Mouse (Mus musculus) liver, embryonic 12.5 days (tissue): ENCODE results near the gene Foxj3. TPM values are rescaled to one million over a fixed set of nuclear protein-coding genes. Genes with fewer than 3 reads are reported as not detected.
A peak's percentile ranks its signal among the peaks of the same experiment; 100 is the strongest.

Source experiments
- ATAC-seq: fragments of 200-750 bp; cut with Nextera tagmentation; 2 replicates; pipeline ENCODE4 v1.8.0; 2017; ENCODE audit warnings: moderate number of reproducible peaks, mild to moderate bottlenecking, moderate library complexity
- H3K27ac ChIP-seq: fragments of 300-500 bp; sonication (generic); 2 replicates; pipeline ENCODE4 v1.5.1; 2016; ENCODE audit warnings: mild to moderate bottlenecking
- H3K27me3 ChIP-seq: fragments of 300-500 bp; sonication (generic); replicated peaks from 2 replicates; pipeline ENCODE4 v1.6.1; 2016; ENCODE audit warnings: mild to moderate bottlenecking, moderate library complexity
- H3K36me3 ChIP-seq: fragments of 300-500 bp; sonication (generic); 2 replicates; pipeline ENCODE4 v1.6.1; 2016; ENCODE audit warnings: mild to moderate bottlenecking, moderate library complexity
- H3K4me1 ChIP-seq: fragments of 300-500 bp; sonication (generic); 2 replicates; pipeline ENCODE4 v1.6.1; 2016
- H3K4me2 ChIP-seq: fragments of 300-500 bp; sonication (generic); 2 replicates; pipeline ENCODE4 v1.6.1; 2016; ENCODE audit warnings: mild to moderate bottlenecking, moderate library complexity
- H3K4me3 ChIP-seq: fragments of 300-500 bp; sonication (generic); 2 replicates; pipeline ENCODE4 v1.5.1; 2016; ENCODE audit warnings: mild to moderate bottlenecking, moderate library complexity
- H3K9ac ChIP-seq: fragments of 300-500 bp; sonication (generic); 2 replicates; pipeline ENCODE4 v1.6.1; 2016; ENCODE audit warnings: mild to moderate bottlenecking, moderate library complexity
- H3K9me3 ChIP-seq: fragments of 300-500 bp; sonication (generic); replicated peaks from 2 replicates; pipeline ENCODE4 v1.6.1; 2016; ENCODE audit warnings: mild to moderate bottlenecking, moderate library complexity
- WGBS: fragments of 180-500 bp; shearing (Covaris S2); methylation state at CpG from one replicate; pipeline ENCODE4 v1.1.7; 2016; ENCODE audit not compliant: insufficient replicate concordance; 5-methylcytosine and 5-hydroxymethylcytosine counted together
- polyA plus RNA-seq: library from polyadenylated mRNA; unstranded; fragments of >200 nt; fragmentation: Nextera tagmentation; extraction: Ambion mirVana; gene quantifications from 2 replicates; pipeline ENCODE4 v1.2.1, GENCODE M21; 2016

The Foxj3 gene
- polyA plus RNA-seq, 1 experiment from 2014 or later: 10.0 TPM

DNA sequence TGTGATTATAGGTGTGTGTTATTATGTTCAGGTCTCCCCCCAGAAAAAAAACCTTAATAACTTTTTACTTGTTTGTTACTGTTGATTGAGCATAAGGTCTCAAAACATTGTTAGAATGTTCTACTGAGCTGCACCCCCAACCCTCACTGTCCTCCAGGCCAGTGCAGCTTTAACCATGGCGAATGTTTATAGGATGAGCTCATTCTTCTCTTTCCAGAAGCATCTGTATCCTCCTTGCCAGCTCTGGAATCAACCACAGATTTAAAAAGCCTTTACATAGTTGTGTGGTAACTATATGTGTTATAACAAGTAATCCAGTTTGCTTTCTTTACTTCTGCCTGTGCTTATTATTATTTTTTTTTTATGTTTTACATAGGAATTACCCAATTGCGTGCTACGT is 38.7 kb downstream of the Foxj3 start:
- Histone ChIP-seq H3K4me3 (no peak overlapping the region), H3K9ac (no peak overlapping the region), H3K4me2 (no peak overlapping the region), H3K9me3 (no peaks in the 10 kb centered on the region), H3K36me3 (peaks cover 28% of the 10 kb centered on the region), H3K27ac (no peak overlapping the region), H3K27me3 (no peaks in the 10 kb centered on the region), H3K4me1 (no peaks in the 10 kb centered on the region)
- ATAC-seq: no peak
- 91% methylated on average over 3 of the region's 3 CpGs for WGBS

DNA sequence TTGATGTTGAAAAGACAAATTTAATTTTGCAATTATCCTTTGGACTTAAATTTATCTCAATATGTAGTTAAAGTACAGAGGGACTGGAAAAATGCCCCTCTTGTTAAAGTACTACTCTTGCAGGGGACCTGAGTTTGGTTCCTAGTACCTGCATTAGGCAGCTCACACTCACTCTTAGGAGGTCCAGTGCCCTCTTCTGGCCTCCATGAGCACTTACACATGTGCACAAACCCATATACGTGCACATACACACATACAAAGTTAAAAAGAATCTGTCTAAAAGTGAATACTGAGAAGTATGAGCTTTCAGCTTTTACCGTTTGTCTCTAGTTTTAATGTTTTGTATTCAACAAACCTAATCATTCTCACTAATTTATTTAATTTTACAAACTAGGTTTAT is 51.2 kb downstream of the Foxj3 start:
- H3K4me1 ChIP-seq: no peaks in the 10 kb centered on the region
- no peaks in the 10 kb centered on the region for H3K27me3 ChIP-seq
- no peaks in the 10 kb centered on the region for H3K9me3 ChIP-seq
- no peak overlapping the region for H3K9ac ChIP-seq
- H3K4me2 ChIP-seq: no peak overlapping the region
- WGBS: 89% methylated on average over 2 of the region's 2 CpGs
- ATAC-seq: no peak
- H3K4me3 ChIP-seq: no peak overlapping the region
- no peak overlapping the region for H3K27ac ChIP-seq
- H3K36me3 ChIP-seq: peaks cover 25% of the 10 kb centered on the region

DNA sequence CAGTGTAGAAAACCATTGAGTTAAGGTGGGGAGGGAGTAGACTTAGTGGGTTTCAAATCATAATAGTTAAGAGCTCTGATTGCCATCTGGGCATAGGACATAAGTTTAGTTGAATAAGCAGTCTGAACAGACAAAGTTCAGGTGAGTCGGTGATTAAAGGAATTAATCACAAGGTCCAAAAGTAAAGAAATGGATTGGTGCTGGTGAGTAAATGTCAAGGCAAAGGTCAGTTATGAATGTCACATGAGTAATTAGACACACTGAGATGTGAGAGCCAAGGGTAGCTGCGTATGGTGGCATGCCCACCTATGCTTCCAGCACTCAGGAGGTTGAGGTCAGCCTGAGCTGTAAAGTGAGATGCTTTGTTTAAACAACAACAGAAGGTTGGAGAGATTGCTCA is 52.6 kb downstream of the Foxj3 start:
- H3K4me1 ChIP-seq: no peaks in the 10 kb centered on the region
- H3K27ac ChIP-seq: no peak overlapping the region
- H3K36me3 ChIP-seq: peaks cover 25% of the 10 kb centered on the region
- H3K27me3 ChIP-seq: no peaks in the 10 kb centered on the region
- WGBS: 85% methylated on average over 2 of the region's 2 CpGs
- no peak overlapping the region for H3K4me2 ChIP-seq
- ATAC-seq: no peak
- no peaks in the 10 kb centered on the region for H3K9me3 ChIP-seq
- no peak overlapping the region for H3K4me3 ChIP-seq
- no peak overlapping the region for H3K9ac ChIP-seq

DNA sequence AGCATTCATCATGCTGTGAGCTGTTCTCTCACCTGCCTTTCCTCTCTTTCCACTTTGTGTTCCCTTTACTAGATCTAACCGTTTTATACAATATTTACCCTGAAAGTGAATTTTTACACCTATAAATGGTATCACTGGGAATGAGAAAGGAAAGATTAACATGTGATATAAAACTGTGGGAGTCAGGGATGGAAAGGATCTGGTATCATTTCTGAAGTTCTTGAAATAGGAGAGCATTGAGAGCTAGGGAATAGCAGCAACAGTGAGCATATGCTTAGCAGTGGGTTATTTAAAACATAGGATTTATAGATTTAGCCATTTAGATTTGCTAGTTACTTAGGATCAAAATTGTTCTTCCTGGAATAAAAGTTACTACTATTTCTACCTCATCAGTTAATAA is 53.2 kb downstream of the Foxj3 start:
- ATAC-seq: no peak
- H3K4me3 ChIP-seq: no peak overlapping the region
- no peaks in the 10 kb centered on the region for H3K27me3 ChIP-seq
- H3K9ac ChIP-seq: no peak overlapping the region
- no peaks in the 10 kb centered on the region for H3K9me3 ChIP-seq
- H3K4me2 ChIP-seq: no peak overlapping the region
- H3K27ac ChIP-seq: no peak overlapping the region
- H3K4me1 ChIP-seq: no peaks in the 10 kb centered on the region
- 74% methylated on average over 1 of the region's 1 CpGs for WGBS
- H3K36me3 ChIP-seq: peaks cover 25% of the 10 kb centered on the region

DNA sequence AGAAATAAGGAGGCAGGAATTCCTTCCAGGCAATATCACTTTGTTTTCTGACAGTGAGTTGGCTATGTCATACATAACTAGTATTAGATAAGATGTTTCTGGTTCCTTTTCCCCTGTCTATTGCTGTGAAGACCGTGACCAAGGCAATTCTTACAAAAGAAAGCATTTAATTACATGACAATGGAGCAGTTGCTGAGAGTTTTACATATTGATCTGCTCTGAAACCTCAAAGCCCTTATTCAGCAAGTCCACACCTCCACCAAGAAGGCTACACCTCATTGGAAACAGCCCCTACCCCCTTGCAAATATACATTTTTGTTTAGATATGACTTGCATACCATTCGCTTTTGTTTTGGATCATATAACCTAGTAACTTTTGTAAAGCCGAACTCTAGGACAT is 55.7 kb downstream of the Foxj3 start:
- no peak for ATAC-seq
- no peaks in the 10 kb centered on the region for H3K9me3 ChIP-seq
- H3K4me1 ChIP-seq: no peaks in the 10 kb centered on the region
- H3K9ac ChIP-seq: no peak overlapping the region
- no peak overlapping the region for H3K27ac ChIP-seq
- H3K36me3 ChIP-seq: peaks cover 10% of the 10 kb centered on the region
- no peaks in the 10 kb centered on the region for H3K27me3 ChIP-seq
- H3K4me2 ChIP-seq: no peak overlapping the region
- no peak overlapping the region for H3K4me3 ChIP-seq
- 83% methylated on average over 3 of the region's 3 CpGs for WGBS

DNA sequence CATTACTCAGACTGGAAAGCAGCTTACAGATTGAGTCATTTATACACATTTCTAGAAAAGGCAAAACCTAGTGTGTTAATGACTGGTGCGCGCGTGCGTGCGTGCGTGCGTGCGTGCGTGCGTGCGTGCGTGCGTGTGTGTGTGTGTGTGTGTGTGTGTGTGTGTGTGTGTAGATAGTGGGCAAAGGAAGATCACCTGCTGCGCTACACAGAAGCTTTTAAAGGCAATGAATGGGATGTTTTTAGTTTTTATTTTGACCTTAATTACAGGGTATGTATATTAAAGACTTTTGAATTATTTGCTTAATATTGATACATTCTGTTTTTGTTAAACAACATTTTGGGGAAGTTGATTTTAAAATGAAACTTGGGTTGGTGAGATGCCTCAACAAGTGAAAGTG is 57.5 kb downstream of the Foxj3 start:
- H3K27ac ChIP-seq: no peak overlapping the region
- no peaks in the 10 kb centered on the region for H3K4me1 ChIP-seq
- 93% methylated on average over 14 of the region's 14 CpGs for WGBS
- H3K9ac ChIP-seq: no peak overlapping the region
- H3K4me3 ChIP-seq: no peak overlapping the region
- H3K27me3 ChIP-seq: no peaks in the 10 kb centered on the region
- H3K9me3 ChIP-seq: no peaks in the 10 kb centered on the region
- no peaks in the 10 kb centered on the region for H3K36me3 ChIP-seq
- ATAC-seq: no peak
- no peak overlapping the region for H3K4me2 ChIP-seq

DNA sequence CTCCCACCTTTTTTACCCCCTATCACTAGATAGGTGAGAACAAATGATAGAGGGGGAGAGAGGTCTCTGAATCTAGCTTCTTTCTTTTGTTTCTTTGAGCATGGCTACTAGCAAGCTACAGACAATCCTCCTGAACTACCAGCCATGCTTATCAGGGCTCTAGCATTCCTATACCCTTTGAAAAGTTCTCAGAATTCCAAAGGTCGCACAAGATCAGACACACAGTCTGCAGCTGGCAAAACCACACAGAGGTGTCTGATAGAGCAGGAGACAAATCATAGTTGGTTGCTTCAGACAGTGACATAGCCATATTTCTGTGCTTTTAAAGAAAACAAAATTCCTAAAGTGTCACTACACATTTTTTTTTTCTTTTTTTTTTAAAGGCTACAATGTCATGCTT is 62.8 kb downstream of the Foxj3 start:
- Histone ChIP-seq H3K27me3 (no peaks in the 10 kb centered on the region), H3K36me3 (peaks cover 18% of the 10 kb centered on the region), H3K9me3 (no peaks in the 10 kb centered on the region), H3K4me3 (no peak overlapping the region), H3K4me1 (0 out of 2 replicates have a peak, but pooled peaks cover 3% of the 10 kb centered on the region), H3K4me2 (no peak overlapping the region), H3K9ac (no peak overlapping the region), H3K27ac (no peak overlapping the region)
- ATAC-seq: peak; percentile 47; the same call in 1 of the 2 replicates
- WGBS: 47% methylated on average over 1 of the region's 1 CpGs

DNA sequence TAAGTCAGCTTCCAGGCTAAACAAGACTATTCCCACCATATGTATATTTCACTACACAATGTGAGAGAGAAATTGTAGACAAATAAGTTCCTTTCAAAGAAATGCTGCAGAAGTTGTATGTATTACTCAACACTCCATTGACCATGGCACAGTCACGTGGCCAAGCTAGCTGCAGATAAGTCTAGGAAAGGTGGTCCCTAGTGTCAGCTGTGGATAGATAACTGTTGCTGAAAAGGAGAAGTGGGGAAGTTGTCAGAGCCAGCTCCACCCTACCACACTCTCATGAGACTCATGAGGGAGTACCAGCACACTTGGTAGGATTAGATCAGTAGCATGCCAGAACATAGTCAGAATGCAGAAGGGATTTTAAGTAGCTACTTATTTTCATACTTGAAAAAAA is 72.7 kb downstream of the Foxj3 start:
- WGBS: 15% methylated on average over 1 of the region's 1 CpGs
- H3K4me2 ChIP-seq: peak overlapping the region; percentile 21; the same call in 1 of the 2 replicates
- H3K27ac ChIP-seq: no peak overlapping the region
- peaks cover 21% of the 10 kb centered on the region for H3K36me3 ChIP-seq
- no peaks in the 10 kb centered on the region for H3K27me3 ChIP-seq
- ATAC-seq: peak; percentile 92
- H3K4me1 ChIP-seq: peaks cover 22% of the 10 kb centered on the region
- no peak overlapping the region for H3K4me3 ChIP-seq
- H3K9me3 ChIP-seq: no peaks in the 10 kb centered on the region
- H3K9ac ChIP-seq: no peak overlapping the region

DNA sequence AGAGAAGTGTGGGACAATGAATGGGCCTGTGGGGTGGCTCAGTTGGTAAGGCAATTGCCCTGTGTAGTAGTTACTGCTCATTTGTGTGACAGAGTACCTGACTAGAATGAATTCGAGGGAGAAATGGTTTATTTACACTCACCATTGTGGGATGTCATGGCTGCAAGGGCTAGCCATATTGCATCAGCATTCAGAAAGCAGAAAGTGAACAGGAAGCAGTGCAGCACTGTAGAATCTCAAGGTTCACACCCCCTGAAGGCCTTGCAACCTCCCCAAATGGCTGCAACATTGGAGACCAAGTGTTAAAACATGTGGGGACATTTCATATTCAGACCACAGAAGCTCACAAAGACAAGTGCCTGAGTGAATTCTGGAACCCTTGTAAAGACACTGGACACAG is 77.3 kb downstream of the Foxj3 start:
- Histone ChIP-seq H3K9me3 (no peaks in the 10 kb centered on the region), H3K27ac (no peak overlapping the region), H3K36me3 (peaks cover 21% of the 10 kb centered on the region), H3K27me3 (no peaks in the 10 kb centered on the region), H3K9ac (no peak overlapping the region), H3K4me2 (no peak overlapping the region), H3K4me3 (no peak overlapping the region), H3K4me1 (peaks cover 19% of the 10 kb centered on the region)
- ATAC-seq: no peak
- WGBS: 63% methylated on average over 1 of the region's 1 CpGs

DNA sequence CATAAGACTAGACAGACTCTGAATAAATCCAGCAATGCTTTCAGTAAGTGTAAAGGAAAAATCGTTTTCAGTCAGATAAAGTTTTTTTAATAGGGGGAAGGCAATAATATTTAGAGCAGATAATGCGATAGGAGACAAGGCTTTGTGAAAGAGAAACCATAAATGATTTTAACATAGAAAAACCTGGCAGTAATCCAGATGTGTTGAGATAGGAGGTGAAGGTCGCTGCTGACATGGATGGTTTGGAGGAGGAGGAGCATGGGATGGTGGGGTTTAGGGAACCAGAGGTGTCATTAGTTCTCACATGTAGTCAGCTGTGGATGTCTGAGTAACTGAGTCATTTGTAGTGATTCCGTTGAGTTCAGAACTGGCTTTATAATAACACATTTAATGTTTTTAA is 77.9 kb downstream of the Foxj3 start:
- no peak for ATAC-seq
- Histone ChIP-seq H3K9me3 (no peaks in the 10 kb centered on the region), H3K4me2 (no peak overlapping the region), H3K4me1 (peaks cover 12% of the 10 kb centered on the region; the same call in 1 of the 2 replicates), H3K4me3 (no peak overlapping the region), H3K9ac (no peak overlapping the region), H3K36me3 (peaks cover 25% of the 10 kb centered on the region), H3K27ac (no peak overlapping the region), H3K27me3 (no peaks in the 10 kb centered on the region)
- WGBS: 66% methylated on average over 4 of the region's 4 CpGs

DNA sequence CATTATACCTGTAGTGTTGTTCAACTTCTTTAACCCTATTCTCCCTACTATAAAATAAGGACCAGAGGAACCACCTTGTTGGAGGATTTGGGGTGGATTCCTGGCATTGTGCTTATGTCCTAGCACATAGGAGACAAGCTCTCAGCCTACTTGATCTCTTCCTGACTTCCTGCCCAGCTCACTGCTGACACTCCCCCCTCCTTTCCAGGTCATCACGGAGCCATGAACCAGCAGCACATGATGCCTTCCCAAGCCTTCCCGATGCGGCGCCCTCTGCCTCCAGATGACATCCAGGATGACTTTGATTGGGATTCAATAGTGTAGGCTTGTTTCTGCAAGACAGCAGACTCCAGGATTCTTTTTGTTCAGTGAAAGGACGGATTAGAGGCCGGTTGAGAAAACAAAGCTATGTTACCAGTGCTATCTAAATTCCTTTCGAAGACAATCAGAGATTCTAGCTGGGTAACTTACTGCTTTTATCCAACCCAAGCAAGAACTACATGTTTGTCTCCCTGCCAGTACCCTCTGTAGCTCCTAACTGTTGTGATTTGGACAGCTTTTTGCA is 89.4 kb downstream of the Foxj3 start:
- H3K9ac ChIP-seq: no peak overlapping the region
- no peaks in the 10 kb centered on the region for H3K9me3 ChIP-seq
- H3K4me3 ChIP-seq: no peak overlapping the region
- peaks cover 6% of the 10 kb centered on the region for H3K4me1 ChIP-seq
- no peaks in the 10 kb centered on the region for H3K27me3 ChIP-seq
- WGBS: 82% methylated on average over 7 of the region's 7 CpGs
- H3K4me2 ChIP-seq: no peak overlapping the region
- H3K27ac ChIP-seq: no peak overlapping the region
- H3K36me3 ChIP-seq: peaks cover 67% of the 10 kb centered on the region
- ATAC-seq: no peak

DNA sequence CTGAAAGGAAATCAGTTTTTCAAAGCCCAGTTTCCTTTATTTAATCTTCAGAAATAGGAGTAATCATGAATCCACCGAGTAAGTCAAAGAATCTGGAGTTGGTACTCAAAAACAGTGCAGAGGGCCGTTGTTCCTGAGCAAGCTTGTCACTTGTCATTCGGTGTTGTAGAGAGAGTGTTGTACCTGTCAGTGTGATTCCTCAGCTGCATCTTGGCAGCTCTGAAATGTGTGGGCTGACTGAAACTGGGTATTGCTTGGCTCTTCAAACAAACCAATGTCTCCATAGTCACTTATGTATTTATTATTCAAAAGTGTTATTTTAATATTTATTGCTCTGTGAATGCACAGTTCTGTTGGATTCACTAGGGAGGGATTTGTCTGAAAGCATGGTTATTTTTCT is 90.1 kb downstream of the Foxj3 start:
- peaks cover 60% of the 10 kb centered on the region for H3K36me3 ChIP-seq
- H3K9ac ChIP-seq: no peak overlapping the region
- H3K9me3 ChIP-seq: no peaks in the 10 kb centered on the region
- no peak overlapping the region for H3K4me3 ChIP-seq
- H3K27me3 ChIP-seq: no peaks in the 10 kb centered on the region
- WGBS: 79% methylated on average over 3 of the region's 3 CpGs
- peaks cover 14% of the 10 kb centered on the region for H3K4me1 ChIP-seq
- no peak overlapping the region for H3K4me2 ChIP-seq
- ATAC-seq: no peak
- no peak overlapping the region for H3K27ac ChIP-seq

DNA sequence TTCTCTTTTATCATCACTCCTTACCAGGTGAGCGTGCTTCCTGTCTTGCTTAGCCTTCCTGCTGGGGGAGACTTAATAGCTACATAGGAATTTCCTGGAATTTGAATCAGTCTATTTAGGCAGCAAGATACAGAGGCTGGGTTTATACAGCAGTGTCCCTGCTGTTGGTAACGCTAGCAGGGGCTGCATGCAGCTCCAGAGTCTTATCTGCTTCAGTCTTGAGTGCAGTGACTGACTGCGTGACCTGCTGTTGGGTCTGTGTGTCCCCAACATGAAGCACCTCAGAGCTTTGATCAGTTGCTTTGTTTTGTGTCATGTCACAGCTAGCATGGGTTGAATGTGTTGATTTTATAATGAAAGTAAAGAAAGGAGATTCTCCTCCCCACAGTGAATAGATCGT is 90.5 kb downstream of the Foxj3 start:
- ATAC-seq: no peak
- Histone ChIP-seq H3K36me3 (peaks cover 55% of the 10 kb centered on the region), H3K9me3 (no peaks in the 10 kb centered on the region), H3K4me2 (no peak overlapping the region), H3K9ac (no peak overlapping the region), H3K27ac (no peak overlapping the region), H3K4me1 (peaks cover 15% of the 10 kb centered on the region), H3K27me3 (no peaks in the 10 kb centered on the region), H3K4me3 (no peak overlapping the region)
- WGBS: 82% methylated on average over 4 of the region's 4 CpGs
